Mouse (Mus musculus) small intestine, adult 10 weeks (tissue): ENCODE data around the gene Fkbp10. TPM values are rescaled to one million over a fixed set of nuclear protein-coding genes. Genes with fewer than 3 reads are reported as not detected.

Experiments used
- polyA plus RNA-seq: library from polyadenylated mRNA; stranded (reverse); fragments of 350-450 nt; fragmentation: Illumina TruSeq; extraction: RNeasy Lipid Tissue Mini Kit (QIAGEN cat#74804); gene quantifications from one replicate; pipeline ENCODE4 v1.2.3, GENCODE M21; 2014; ENCODE audit warnings: low replicate concordance

Gene Fkbp10
- not detected for polyA plus RNA-seq

DNA sequence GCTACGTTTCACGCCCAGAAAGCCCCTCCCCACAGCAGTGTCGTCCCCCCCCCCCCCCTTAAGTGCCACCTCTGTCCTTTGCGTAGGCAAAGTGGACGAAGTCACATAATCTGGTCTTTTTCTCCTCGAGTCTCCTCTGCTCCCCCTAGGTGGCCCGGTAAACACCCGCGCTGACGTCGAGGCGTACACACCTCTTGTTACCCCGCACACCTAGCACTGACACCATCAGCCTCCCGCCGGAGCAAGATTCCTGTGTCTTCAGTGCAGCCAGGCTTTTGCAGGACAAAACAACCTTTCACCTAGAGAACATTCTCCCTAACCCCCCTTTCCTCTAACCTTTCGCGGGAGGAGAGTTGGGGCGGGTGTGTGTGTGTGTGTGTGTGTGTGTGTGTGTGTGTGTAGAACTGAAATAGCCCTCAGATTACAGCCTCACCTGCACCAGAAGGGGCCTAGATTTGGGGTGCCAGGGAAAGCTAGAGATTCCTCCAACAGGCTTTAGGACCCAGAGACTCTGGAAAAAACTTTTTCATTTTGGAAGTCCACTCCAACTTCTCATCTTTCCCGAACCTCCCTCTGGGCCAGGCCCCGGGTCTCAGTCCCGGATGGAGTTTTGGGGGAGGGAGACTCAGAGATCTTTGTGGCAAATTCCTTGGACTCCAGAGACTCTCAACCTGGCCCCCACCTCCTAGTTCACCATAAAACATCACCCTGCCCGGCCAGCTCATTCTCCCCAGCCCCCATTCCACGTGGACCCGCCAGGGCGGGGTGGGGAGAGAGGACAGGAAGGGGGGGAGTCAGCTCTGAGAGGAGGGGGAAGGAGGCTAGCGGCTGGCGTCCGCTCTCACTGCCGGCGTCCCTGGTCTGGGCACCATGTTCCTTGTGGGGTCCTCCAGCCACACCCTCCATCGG, at the start of gene Fkbp10:
TSS of gene Fkbp10 (plus strand) at position 784 of the 909 bp plus-strand sequence.

DNA sequence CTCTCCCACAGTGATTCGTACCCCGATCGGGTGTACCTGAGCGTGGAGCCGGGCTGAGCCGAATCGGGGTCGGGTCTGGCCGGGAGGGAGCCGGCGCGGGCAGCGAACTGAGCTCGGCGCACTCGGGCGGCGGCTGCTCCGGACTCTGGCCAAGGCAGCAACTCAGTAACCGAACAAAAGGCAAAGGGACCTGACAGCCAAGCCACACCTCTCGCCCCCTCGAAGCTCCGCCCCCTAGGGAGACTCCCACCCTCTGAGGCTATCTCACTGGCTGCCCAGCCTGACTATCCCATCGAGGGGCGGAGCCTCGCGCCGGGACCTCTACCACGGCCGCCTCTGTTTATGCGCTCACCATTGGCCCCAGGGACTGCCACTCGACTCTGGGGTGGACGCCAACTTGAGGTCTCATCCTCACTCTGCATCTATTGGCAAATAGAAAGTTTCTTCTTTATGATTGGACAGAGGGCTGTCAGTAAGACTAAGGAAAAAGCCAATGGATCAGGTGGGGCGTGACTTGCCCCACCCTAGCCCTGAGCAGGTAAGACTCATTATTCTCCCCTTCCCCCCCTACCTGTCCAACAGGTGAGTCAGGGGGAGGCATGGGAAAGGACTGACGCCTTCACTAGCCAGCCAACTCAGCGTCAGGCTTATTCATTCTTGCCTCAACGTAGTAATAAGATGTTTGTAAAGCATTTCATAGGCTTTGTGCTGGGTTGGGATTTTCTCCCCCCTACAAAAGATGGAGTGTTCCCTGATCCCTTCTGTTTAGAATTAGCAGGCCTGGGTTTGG, 17.7 kb upstream of the Fkbp10 start, which contains the start of gene Jup:
TSS of gene Jup (minus strand) at position 164 of the 790 bp plus-strand sequence.

DNA sequence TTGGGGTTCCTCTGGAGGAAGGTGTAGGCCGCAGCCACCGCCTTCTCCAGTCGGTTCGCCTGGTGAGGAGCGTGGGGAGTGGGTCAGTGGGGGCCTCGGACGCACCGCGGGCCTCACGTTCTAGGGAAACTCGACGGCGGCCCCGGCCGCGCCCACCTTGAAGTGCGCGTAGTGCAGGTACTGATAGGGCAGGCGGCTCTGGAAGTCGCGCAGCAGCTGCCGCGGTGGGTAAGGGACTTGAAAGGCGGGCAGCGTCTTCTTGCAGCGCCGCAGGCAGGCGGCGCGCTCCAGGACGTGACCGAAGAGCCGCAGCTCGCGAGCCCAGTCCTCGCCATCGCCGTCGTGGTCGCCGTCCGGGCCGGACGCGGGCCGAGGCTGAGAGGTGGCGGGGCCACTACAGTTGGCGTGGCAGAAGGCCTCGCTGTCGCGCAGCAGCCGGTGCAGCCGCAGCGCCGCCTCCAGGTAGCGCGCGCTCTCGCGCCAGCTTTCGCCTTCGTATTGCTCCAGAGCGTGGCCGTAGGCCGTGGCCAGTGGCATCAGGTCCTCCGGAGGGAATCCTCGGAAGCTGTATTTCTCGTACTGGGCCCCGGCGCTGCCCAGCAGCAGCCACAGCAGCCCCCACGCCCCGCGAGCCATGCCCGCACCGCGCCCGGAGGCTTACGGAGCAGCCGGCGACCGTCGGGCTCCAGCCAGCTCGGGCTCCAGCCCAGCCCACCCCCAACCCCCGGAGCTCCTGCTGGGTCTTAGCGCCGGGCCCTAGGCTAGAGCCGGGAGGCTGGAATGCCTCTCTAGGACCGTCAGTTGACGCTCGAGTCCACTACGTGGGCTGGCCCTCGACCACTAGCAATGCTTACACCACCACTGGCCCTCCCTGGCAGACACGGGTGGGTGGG, 1.2 kb upstream of the Fkbp10 start, which contains the start of gene P3h4:
TSS of gene P3h4 (minus strand) at position 816 of the 893 bp plus-strand sequence.

DNA sequence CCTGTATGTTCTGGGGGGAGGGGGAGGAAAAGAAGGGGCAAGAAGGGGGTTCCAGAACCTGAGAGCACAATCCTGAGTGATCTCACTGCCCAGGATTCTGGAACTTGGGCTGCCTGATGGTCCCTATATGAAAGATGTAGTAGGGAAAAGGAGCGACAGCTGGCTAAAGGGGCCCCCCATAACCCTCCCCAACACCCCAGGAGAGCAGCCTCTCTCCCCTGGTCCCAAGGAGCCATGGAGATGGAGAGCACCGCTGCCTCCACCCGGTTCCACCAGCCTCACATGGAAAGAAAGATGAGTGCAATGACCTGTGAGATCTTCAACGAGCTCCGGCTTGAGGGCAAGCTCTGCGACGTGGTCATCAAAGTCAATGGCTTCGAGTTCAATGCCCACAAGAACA, 26.3 kb downstream of the Fkbp10 start, which contains the start of the genes Nt5c3b and Klhl10:
TSS of gene Nt5c3b (minus strand) at position 12 of the 400 bp plus-strand sequence.
TSS of gene Klhl10 (plus strand) at position 121 of the 400 bp plus-strand sequence.

DNA sequence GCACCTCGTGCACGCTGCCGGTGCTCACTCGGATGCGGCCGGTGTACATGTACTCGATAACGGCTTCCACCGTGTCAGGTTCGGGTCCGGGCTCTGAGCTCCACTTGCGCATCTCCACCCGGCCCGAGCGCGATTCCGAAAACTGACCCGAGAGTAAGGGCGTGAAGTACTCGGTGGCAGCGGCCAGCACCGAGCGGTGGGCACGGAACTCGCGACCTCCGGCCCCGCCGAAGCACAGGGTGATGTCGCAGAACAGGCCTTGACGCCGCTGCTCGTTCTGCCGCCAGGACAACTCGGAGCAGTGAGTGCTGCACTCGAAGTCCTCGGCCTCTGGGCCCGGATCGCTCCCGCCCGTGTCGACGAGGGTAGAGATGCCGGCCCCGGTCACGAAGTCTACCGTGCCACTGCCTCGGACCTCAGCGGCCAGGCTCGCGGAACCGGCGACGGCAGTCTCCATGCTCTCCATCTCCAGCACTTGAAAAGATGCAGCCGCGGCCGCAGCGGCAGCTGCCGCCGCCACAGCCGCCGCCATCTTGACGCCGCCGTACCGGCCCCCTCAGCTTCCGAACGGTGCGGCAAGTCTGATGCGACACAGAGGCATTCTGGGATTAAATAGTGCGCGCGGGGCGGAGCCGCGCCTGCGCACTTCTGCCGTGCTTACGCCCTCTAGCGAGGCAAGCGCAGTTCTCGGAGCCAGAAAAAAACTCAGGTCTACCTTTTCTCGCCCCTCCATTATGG, 56.9 kb downstream of the Fkbp10 start, which contains the start of gene Klhl11:
TSS of gene Klhl11 (minus strand) at position 545 of the 738 bp plus-strand sequence.

Other genes starting within 250 kb of the Fkbp10 start
- gene Krt9, start 222.5 kb upstream of the Fkbp10 start, polyA plus RNA-seq: not detected
- gene Krt14, start 208.1 kb upstream of the Fkbp10 start, polyA plus RNA-seq: not detected
- gene Krt16, start 166.8 kb upstream of the Fkbp10 start, polyA plus RNA-seq: not detected
- gene Krt17, start 154.7 kb upstream of the Fkbp10 start, polyA plus RNA-seq: not detected
- not detected for gene Krt42, start 145.8 kb upstream of the Fkbp10 start, polyA plus RNA-seq
- gene Eif1, start 95.8 kb upstream of the Fkbp10 start, polyA plus RNA-seq: 1,556 TPM
- gene Gast, start 81.3 kb upstream of the Fkbp10 start, polyA plus RNA-seq: not detected
- gene Hap1, start 59.6 kb upstream of the Fkbp10 start, polyA plus RNA-seq: 0.22 TPM
- gene Jup, start 17.9 kb upstream of the Fkbp10 start, polyA plus RNA-seq: 3.0 TPM
- gene P3h4, start 861 bp upstream of the Fkbp10 start, polyA plus RNA-seq: not detected
- gene Nt5c3b, start 26.1 kb downstream of the Fkbp10 start, polyA plus RNA-seq: 3.2 TPM
- gene Klhl10, start 26.2 kb downstream of the Fkbp10 start, polyA plus RNA-seq: not detected
- 2.3 TPM for gene Klhl11, start 57.0 kb downstream of the Fkbp10 start, polyA plus RNA-seq
- gene Acly, start 112.3 kb downstream of the Fkbp10 start, polyA plus RNA-seq: 28.1 TPM
- gene Ttc25, start 129.9 kb downstream of the Fkbp10 start, polyA plus RNA-seq: not detected
- gene Cnp, start 159.2 kb downstream of the Fkbp10 start, polyA plus RNA-seq: 3.5 TPM
- 2.9 TPM for gene Nkiras2, start 203.5 kb downstream of the Fkbp10 start, polyA plus RNA-seq
- gene Dnajc7, start 204.5 kb downstream of the Fkbp10 start, polyA plus RNA-seq: 243 TPM